Mouse (Mus musculus): ENCODE results near the gene Zmynd11.

- TF ChIP-seq GATA1 (IDR thresholded peaks at IDR 0.05; ENCODE audit: borderline replicate concordance, low read length) (no peak), FLI1 (IDR thresholded peaks at IDR 0.05; ENCODE audit: low read length) (no peak)
These were observed 78.4 kb downstream of the Zmynd11 start for GRCm38 (mm10) chr13:9686765-9687164.

Measured in megakaryocyte, embryonic 14.5 days (primary cell).